Mouse (Mus musculus) kidney, postnatal 10 days (tissue): ENCODE measurements around the gene Xbp1.
"Not testable (repeated sequence)": the region's sequence is repeated elsewhere in the genome, so short reads cannot be mapped to it uniquely, and the experiment has no call there.

Experiments used
- DNase-seq: peaks from one replicate; pipeline ENCODE4 v3.0.0; 2021; ENCODE audit warnings: mixed read lengths

Xbp1 gene

GRCm38 (mm10) chr11:5520412-5521265 lies at the start of gene Xbp1:
Xbp1 (plus strand) TSS chr11:5520659.
- DNase-seq = peak; percentile 99

GRCm38 (mm10) chr11:5474130-5474529 lies 46.3 kb upstream of the Xbp1 start:
- DNase-seq = peak; percentile 79

- not testable (repeated sequence) for DNase-seq
Measured at GRCm38 (mm10) chr11:5475556-5476118, 44.8 kb upstream of the Xbp1 start.

DNA sequence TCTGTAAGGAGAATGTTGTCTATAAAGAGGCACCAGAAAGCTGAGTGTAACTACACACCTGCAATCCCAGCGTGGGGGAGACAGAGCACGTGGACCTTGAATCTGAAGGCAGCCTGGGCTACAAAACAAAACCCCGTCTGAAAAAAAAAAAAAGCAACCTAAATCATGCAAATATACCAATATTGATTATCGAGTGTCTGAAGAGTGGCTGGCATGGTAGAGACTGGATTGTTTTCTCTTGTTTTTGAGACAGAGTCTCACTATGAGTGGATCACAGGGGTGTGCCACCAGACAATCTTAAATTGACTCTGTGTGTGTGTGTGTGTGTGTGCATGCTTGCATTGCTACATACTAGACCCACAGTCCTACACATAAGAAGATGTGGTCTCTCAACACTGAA lies 43.7 kb upstream of the Xbp1 start:
- DNase-seq = no peak

DNA sequence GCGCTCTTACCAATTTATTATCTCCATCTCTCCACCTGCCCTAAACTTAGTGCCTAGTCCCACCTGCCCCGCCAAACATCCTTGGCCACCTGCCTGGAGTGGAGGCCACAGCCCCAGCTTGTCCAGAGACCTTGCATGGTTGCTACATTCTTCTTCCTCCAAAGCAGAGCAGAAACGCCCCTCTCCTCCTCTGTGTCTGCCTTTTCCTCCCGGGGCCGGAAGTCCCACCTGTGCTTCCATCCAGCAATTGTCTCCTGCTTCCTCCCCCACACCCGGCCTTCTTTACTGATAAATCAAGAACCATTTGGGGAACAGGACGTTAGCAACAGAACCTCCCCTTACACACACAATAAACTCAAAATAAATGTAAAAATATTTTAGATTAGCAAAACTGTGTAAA lies 42.3 kb upstream of the Xbp1 start:
- DNase-seq = no peak

DNA sequence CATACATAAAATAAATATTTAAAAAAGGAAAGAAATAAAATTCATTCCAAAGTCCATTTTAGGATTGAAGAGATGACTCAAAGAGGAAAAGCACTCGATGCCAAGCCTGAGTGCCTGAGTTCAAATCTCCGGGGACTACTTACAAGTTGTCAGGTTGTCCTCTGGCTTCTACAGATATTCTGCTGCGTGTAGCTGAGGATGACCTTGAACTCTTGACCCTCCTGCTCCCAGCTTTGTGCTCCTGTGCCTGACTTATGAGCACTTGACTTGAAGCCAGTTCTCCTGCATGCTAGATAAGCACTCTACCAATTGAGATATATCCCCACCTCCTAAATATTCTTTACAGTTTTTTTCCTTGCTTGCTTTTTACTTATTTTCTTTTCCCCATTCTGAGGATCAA lies 41.6 kb upstream of the Xbp1 start:
- DNase-seq = no peak

DNA sequence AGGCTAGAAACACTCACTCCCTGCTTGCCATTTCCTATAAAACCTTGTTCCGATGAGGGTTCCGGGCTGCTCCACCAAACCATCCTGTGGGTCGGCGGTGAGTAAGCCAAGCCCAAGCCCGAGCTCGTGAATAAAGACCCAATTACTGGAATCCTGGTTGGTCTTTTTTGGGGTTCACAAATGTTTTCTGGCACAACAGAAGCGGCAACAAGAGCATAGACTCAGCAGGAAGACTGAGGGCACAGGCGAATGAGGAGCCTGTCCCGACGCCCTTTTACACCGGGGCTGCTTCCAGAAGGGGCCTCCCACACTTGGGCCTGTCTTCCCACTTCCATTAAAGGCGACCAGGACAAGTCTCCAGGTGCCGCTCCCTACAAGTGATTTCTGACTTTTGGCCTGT lies 37.9 kb upstream of the Xbp1 start:
- no peak for DNase-seq

GRCm38 (mm10) chr11:5485193-5486011 lies 35.1 kb upstream of the Xbp1 start:
- DNase-seq = peak; percentile 93

DNA sequence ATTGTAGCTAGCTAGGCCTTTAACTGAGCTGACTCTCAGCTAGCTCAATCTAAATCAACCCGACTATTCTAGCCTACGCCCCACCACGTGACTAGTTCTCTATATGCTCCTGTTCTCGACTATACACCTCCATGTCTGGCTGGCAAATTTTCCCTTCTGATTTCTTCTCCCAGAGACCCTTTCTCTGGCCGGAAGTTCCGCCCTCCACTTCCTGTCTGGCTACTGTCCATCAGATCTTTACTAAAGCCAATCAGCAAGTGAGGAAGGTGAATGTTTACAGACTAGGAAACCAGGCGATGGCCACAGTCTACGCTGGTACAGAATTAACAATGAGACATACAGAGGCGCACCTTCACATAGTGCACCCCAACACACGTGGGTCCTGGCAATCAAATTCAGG lies 31.0 kb upstream of the Xbp1 start:
- not testable (repeated sequence) for DNase-seq

DNA sequence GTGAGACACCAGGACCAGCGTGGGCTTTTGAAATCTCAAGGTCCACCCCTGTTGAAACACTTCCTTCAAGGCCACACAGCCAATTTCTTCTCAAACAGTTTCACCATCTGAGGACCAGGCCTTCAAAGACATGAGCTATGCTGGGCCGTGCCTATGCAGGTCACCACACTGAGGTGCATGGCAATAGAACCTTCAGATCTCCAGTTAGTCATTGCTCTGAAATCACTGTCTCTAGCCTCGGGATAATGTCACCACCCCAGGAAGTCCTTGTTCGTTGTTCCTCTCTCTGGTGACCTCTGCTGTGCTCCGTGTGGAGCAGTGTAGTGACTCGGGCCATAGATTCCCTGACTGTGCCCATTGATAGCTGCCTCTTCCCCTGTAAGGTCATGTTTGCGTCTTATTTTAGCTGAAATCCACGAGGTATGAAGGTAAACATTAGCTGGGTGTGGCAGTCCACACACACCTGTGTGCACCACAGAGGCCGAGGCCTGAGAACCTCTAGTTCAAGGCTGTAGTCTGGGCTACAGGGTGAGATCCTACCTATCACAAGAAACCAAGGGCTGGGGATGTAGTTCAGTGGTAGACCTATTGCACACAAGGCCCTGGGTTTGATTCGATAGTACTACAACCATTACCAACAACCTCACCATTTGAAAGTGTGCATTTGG lies 29.3 kb upstream of the Xbp1 start:
- DNase-seq = no peak

DNA sequence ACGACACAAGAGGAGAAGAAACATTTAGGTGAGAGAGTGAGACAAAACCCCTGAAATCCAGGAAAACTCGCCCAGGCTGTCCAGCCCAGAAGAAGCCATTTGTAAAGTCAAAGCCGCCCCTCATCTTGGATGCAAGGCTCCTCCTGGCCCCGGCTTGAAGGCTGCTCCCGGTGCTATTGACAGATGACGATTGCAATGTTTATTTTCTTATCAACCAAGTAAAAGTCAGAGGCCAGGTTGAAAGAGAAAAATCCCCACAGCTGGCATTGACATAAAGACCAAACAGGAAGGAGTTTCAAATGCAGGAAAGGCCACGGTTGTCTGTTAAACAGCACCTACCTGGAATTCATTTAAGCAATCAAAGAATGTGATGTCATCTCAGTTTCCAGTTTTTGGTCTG lies 28.5 kb upstream of the Xbp1 start:
- DNase-seq = no peak

- no peak for DNase-seq
Measured at GRCm38 (mm10) chr11:5493869-5494268, 26.6 kb upstream of the Xbp1 start.

GRCm38 (mm10) chr11:5495286-5495832 lies 25.1 kb upstream of the Xbp1 start:
- no peak for DNase-seq

DNA sequence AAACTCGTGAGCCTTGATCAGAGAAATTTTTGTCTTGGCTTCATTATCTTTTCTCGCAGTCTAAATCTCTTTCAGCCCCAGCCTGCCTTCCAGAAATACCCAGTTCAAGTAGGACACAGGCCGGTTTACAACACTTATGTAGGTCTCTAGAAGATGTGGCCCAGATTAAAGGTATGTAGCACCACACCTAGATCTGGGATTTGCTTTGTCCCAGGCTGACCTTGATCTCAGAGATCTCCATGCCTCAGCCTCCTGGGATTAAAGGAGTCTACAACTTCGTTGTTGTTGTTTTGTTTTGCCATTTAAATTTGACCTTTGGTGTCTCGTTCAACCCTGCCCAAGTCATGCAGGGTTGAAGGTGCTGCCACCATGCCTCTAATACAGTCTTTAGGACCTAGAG lies 24.6 kb upstream of the Xbp1 start:
- DNase-seq = no peak

GRCm38 (mm10) chr11:5496559-5497248 lies 23.8 kb upstream of the Xbp1 start:
- DNase-seq = no peak

DNA sequence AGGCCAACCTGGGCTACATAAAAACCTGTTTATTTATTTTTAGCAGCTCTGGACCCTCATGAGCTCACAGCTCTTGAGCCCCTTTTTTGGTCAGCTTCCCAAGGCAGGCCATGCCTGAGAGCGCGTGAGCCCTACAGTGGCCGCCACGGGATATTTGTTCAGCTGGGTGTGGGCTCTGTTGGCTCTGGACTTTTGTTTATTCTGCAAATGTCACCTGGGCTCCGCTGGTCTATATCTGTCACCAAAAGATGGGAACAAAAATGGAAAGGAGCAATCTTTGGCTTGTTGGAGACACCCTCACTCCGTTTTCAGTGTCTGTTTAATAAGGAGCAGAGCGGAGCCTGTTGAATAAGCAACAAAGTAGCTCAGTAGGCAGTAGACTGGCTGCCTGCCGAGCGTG lies 22.0 kb upstream of the Xbp1 start:
- DNase-seq = no peak

- peak; percentile 33 for DNase-seq
Measured at GRCm38 (mm10) chr11:5498931-5499661, 21.4 kb upstream of the Xbp1 start.

DNA sequence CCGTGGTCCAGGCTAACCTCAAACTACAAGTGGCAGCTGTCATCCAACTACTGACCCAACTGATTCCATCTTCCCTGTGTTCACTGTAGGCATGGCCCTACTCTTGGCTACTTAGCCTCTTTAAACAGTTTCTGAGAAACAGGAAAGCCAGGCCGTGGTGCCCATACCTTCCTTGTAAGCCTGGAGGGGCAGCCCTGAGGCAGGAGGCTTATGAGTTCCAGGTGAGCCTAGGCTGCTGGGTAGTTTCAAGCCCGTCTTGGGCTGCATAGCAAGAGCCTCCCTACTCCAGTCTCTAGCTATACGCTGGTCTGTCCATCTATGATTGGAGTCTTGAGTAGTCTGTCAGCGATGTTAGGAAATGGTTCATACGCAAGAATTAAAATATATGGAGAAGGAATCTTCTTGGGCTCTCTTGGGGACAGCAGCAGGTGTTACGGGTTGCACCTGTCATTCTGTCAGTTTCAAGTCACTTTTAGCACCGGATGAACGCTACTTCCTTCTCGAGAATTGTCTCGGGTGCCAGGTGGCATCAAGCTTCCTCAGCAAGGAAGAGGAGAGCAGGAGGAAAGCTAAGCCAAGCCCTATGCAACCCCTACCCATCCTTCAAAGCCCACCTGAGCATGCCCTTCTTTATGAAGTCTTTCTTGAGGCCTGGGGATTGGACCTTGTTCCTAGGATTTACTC lies 20.4 kb upstream of the Xbp1 start:
- no peak for DNase-seq

GRCm38 (mm10) chr11:5500903-5501741 lies 19.3 kb upstream of the Xbp1 start:
- no peak for DNase-seq
